Mouse (Mus musculus) splenic B cell, adult 2 months (primary cell): ENCODE results near the gene Klhdc10.

Source experiments
- DNase-seq: peaks from one replicate; pipeline ENCODE4 v3.0.0-alpha.2; 2011; ENCODE audit warnings: low read depth, low spot score
- H3K27me3 ChIP-seq: 2 replicates; pipeline ENCODE4 v1.6.1; 2012; ENCODE audit warnings: mild to moderate bottlenecking, low read length, moderate library complexity, mixed read lengths; ENCODE audit not compliant: control insufficient read depth, poor library complexity, insufficient read depth, severe bottlenecking
- H3K36me3 ChIP-seq: 2 replicates; pipeline ENCODE4 v1.6.1; 2012; ENCODE audit warnings: mild to moderate bottlenecking, low read length, moderate library complexity, mixed read lengths; ENCODE audit not compliant: control insufficient read depth, poor library complexity, insufficient read depth, severe bottlenecking

Klhdc10 gene

GRCm38 (mm10) chr6:30432461-30433192 lies 31.0 kb downstream of the Klhdc10 start:
- H3K27me3 ChIP-seq = no peaks in the 10 kb centered on the region
- no peak for DNase-seq
- no peaks in the 10 kb centered on the region for H3K36me3 ChIP-seq

GRCm38 (mm10) chr6:30436476-30436875 lies 34.8 kb downstream of the Klhdc10 start:
- DNase-seq = no peak
- H3K27me3 ChIP-seq = no peaks in the 10 kb centered on the region
- H3K36me3 ChIP-seq = no peaks in the 10 kb centered on the region

- no peaks in the 10 kb centered on the region for H3K36me3 ChIP-seq
- DNase-seq = no peak
- H3K27me3 ChIP-seq = no peaks in the 10 kb centered on the region
These were observed 35.4 kb downstream of the Klhdc10 start for GRCm38 (mm10) chr6:30437054-30437453.

GRCm38 (mm10) chr6:30439576-30439975 lies 37.9 kb downstream of the Klhdc10 start:
- Histone ChIP-seq H3K36me3 (no peaks in the 10 kb centered on the region; the same call in 1 of the 2 replicates), H3K27me3 (no peaks in the 10 kb centered on the region)
- no peak for DNase-seq

GRCm38 (mm10) chr6:30456991-30457390 lies 55.3 kb downstream of the Klhdc10 start:
- Histone ChIP-seq H3K36me3 (no peaks in the 10 kb centered on the region), H3K27me3 (no peaks in the 10 kb centered on the region)
- DNase-seq = no peak

- H3K27me3 ChIP-seq = no peaks in the 10 kb centered on the region
- no peak for DNase-seq
- no peaks in the 10 kb centered on the region for H3K36me3 ChIP-seq
These were observed 57.0 kb downstream of the Klhdc10 start for GRCm38 (mm10) chr6:30458626-30459025.

GRCm38 (mm10) chr6:30459056-30459747 lies 57.5 kb downstream of the Klhdc10 start:
- Histone ChIP-seq H3K27me3 (no peaks in the 10 kb centered on the region), H3K36me3 (no peaks in the 10 kb centered on the region)
- DNase-seq = peak; percentile 4

GRCm38 (mm10) chr6:30459811-30460749 lies 58.4 kb downstream of the Klhdc10 start:
- peak; percentile 88 for DNase-seq
- Histone ChIP-seq H3K27me3 (no peaks in the 10 kb centered on the region), H3K36me3 (no peaks in the 10 kb centered on the region)

- Histone ChIP-seq H3K27me3 (no peaks in the 10 kb centered on the region), H3K36me3 (no peaks in the 10 kb centered on the region)
- DNase-seq = peak; percentile 8
These were observed 59.2 kb downstream of the Klhdc10 start for GRCm38 (mm10) chr6:30460750-30461446.

- DNase-seq = no peak
- H3K36me3 ChIP-seq = no peaks in the 10 kb centered on the region
- H3K27me3 ChIP-seq = no peaks in the 10 kb centered on the region
These were observed 60.2 kb downstream of the Klhdc10 start for GRCm38 (mm10) chr6:30461755-30462344.

- Histone ChIP-seq H3K36me3 (no peaks in the 10 kb centered on the region), H3K27me3 (no peaks in the 10 kb centered on the region)
- DNase-seq = no peak
These were observed 61.2 kb downstream of the Klhdc10 start for GRCm38 (mm10) chr6:30462822-30463221.

- Histone ChIP-seq H3K27me3 (no peaks in the 10 kb centered on the region), H3K36me3 (no peaks in the 10 kb centered on the region)
- no peak for DNase-seq
These were observed 63.9 kb downstream of the Klhdc10 start for GRCm38 (mm10) chr6:30465586-30465985.

GRCm38 (mm10) chr6:30468058-30468457 lies 66.4 kb downstream of the Klhdc10 start:
- no peak for DNase-seq
- Histone ChIP-seq H3K27me3 (no peaks in the 10 kb centered on the region), H3K36me3 (no peaks in the 10 kb centered on the region)

- Histone ChIP-seq H3K36me3 (no peaks in the 10 kb centered on the region), H3K27me3 (no peaks in the 10 kb centered on the region)
- DNase-seq = peak; percentile 29
These were observed 67.0 kb downstream of the Klhdc10 start for GRCm38 (mm10) chr6:30468684-30469083.
